ENCODE assay signal across 8 mouse cellular contexts in genomic region chr12:99011161-99011861, GRCm38 (mm10).
DNase-seq lines count a peak whose midpoint lies in the region; ATAC-seq and TF ChIP-seq lines count a peak whose summit lies in the region.

No protein-coding gene starts in this region.

- TF ChIP-seq CTCF in lung, adult 2 months (IDR thresholded peaks at IDR 0.05; ENCODE audit: insufficient read depth, low read length) = no peak

- TF ChIP-seq POLR2A in lung, adult 2 months (IDR thresholded peaks at IDR 0.05; ENCODE audit: borderline replicate concordance, extremely low read depth, low read depth, low read length) = no peak

- DNase-seq in adrenal gland, postnatal 10 days = peak; percentile 34
- no peak for DNase-seq in adrenal gland, adult 18-20 months (ENCODE audit: low spot score in 2 of 2)
- DNase-seq in lung, postnatal 10 days = peak; percentile 24
- DNase-seq in lung, adult 2 months = no peak
- peak; percentile 13 for DNase-seq in yolk sac, embryonic 10.5 days (ENCODE audit: low spot score)
- no peak for DNase-seq in right cerebral cortex, adult 18-20 months
- no peak for DNase-seq in gastrocnemius, postnatal 14 days

- 18% methylated on average over 22 of the region's 22 CpGs for WGBS in lung, adult 2 months
- WGBS in limb, embryonic 13.5 days = 14% methylated on average over 22 of the region's 22 CpGs

- no peak overlapping the region for H3K27ac ChIP-seq in limb, embryonic 13.5 days

- intact Hi-C loops in gastrocnemius, postnatal 14 days (cut with DNase I; ENCODE audit: low total_unique reads) = no loop called here

- no peaks in the 10 kb centered on the region for H3K4me1 ChIP-seq in lung, adult 2 months (ENCODE audit: control insufficient read depth, insufficient read depth, low read length)
- H3K4me1 ChIP-seq in limb, embryonic 13.5 days = peaks cover 5% of the 10 kb centered on the region; the same call in 1 of the 2 replicates

- H3K9me3 ChIP-seq in limb, embryonic 13.5 days = 0 out of 2 replicates have a peak, but pooled peaks cover 5% of the 10 kb centered on the region

- H3K4me3 ChIP-seq in lung, adult 2 months (replicated peaks; ENCODE audit: extremely low read depth, low read depth, low read length) = no peak overlapping the region
- H3K4me3 ChIP-seq in limb, embryonic 13.5 days = no peak overlapping the region

- 0 out of 2 replicates have a peak, but pooled peaks cover 3% of the 10 kb centered on the region for H3K27me3 ChIP-seq in limb, embryonic 13.5 days

- H3K36me3 ChIP-seq in limb, embryonic 13.5 days = no peaks in the 10 kb centered on the region

- peak overlapping the region; percentile 47 for H3K4me2 ChIP-seq in limb, embryonic 13.5 days (replicated peaks)

- ATAC-seq in limb, embryonic 13.5 days (ENCODE audit: low FRiP score, low read depth) = no peak

- H3K9ac ChIP-seq in limb, embryonic 13.5 days = no peak overlapping the region

Comparison
In these comparisons a context has a peak if more than half of its experiments do, and no peak if none do; other contexts are left out.
1. DNase-seq: peak in adrenal gland, postnatal 10 days (single experiment), lung, postnatal 10 days (single experiment) and yolk sac, embryonic 10.5 days (single experiment); none in adrenal gland, adult 18-20 months (0 of 2), lung, adult 2 months (single experiment), right cerebral cortex, adult 18-20 months (single experiment) and gastrocnemius, postnatal 14 days (single experiment).